Mouse (Mus musculus) gonadal fat pad, adult 2 months (tissue): ENCODE measurements around the gene Gm49369. TPM values are rescaled to one million over a fixed set of nuclear protein-coding genes. Genes with fewer than 3 reads are reported as not detected.
"Not testable (repeated sequence)": the region's sequence is repeated elsewhere in the genome, so short reads cannot be mapped to it uniquely, and the experiment has no call there.

Experiments used
- DNase-seq: peaks from one replicate; pipeline ENCODE4 v3.0.0-alpha.2; 2012; ENCODE audit warnings: low read depth
- polyA plus RNA-seq: library from polyadenylated mRNA; depleted of rRNA; stranded (reverse); fragments of >200 nt; gene quantifications from 2 replicates; pipeline ENCODE4 v1.2.3, GENCODE M21; 2012

The Gm49369 gene
- polyA plus RNA-seq, 1 experiment = 0.74 TPM

DNA sequence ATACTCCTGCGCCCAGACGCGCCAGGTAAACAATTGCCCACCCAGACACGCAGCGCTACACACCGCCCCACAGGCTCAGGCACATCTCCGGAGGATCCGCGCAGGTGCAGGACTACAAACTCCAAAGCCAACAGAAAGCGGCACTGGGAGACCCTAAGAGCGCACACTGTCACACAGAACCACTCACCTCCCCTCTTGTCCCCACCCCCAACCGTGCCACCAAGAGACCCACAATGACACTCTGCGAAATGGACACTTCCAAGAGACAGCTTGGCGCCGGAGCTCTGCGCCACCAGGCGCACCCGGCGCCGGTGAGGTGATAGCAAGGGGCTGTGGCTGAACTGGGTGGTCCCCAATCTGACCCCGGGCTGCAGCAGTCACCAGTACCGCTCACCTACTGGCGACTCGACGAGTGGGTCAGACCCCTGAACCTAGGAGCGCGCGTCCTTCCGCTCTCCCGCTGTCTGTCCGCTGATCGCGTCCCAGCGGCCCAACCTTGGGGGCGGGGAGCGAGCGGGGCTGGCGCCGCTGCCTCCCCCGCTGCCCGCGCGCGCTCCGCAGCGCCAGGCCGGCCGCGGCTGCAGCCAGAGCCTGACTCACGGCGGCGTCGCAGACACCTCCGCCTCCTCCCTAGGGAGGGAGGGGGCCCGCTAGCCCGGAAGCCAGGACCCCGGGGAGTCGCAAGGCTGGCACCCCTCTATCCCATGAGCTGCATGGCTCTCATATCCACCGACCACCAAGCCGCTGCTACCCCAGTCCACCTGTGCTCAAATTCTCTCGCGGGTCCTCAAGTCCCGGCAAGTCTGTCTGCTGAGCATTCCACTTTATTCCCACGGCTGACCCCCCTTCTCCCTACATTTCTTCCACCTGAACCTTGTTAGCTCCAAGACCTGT, 10.5 kb downstream of the Gm49369 start:
- no peak for DNase-seq

DNA sequence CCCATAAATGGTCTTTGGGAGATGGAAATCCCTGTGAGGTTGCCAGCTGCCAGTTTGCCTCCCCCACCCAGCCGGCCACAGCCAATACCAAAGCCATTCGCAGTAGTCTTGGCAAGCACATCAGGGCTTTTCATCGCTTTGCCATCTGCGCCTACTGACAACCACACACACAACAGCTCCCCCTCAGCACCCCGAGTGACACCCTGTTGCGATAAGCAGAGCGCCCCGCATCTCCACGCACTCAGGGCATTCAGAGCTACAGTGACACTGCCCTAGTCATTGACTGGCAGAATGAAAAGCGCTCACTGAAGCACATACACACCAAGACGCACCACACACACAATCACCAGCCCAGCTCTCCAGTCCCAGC, 11.1 kb downstream of the Gm49369 start:
- DNase-seq = no peak

DNA sequence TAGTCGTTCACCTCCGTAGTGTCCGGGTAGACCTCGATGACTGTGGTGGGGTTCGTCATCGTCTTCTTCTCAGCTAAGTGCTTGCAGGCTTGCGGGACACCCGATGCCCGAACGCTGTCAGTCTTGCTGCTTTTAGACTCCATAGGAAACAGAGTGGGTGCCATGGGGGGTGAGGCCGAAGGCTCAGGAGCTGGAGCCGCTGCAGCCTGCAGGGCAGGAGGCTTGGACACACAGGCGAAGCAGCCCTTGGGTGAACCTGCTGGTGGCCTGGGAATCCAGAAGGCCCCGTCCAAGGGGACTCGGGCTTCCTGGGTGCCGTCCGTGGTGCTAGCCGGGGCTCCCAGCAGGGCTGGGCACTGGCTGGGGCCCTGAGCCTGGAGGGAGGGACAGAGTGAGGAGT, 11.5 kb downstream of the Gm49369 start:
- no peak for DNase-seq

- no peak for DNase-seq
Observed at GRCm38 (mm10) chr7:142369820-142370219, 12.6 kb downstream of the Gm49369 start.

DNA sequence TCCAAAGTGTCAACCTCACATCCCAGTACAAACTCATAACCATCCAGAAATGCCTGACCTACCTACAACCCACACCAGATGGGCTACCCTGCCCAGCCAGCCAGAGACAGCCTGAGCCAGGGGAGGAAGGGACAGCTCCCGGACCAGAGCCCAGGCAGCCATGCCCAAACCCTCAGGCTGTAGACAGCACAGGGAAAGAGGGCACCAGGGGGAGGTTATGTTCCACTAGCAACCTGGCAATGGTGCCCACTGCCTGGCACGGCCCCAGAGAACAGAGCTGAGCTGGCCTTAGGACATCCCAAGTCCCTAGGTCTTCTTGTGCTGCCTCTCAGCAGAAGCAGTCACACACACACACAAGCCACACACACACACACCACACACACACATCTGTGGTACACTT, 13.6 kb downstream of the Gm49369 start:
- no peak for DNase-seq

DNA sequence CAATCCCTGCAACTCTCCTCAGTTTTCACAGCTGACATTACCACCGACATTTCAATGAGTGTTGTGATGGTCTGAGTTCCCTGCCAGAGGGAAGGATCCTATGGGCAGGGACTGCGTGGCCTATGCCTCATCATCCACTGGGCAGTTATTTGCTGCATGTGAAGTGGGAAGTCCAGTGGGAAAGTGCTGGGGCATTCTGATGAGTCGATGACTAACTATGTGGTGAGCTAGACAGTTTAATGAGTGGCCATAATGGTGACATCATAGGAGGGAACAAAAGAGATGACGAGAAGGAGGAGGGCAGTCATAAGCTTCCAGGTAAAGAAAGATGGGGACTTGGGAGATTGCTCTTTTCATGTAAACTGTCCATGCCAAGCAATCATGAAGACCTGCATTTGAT, 19.4 kb downstream of the Gm49369 start:
- DNase-seq = no peak

DNA sequence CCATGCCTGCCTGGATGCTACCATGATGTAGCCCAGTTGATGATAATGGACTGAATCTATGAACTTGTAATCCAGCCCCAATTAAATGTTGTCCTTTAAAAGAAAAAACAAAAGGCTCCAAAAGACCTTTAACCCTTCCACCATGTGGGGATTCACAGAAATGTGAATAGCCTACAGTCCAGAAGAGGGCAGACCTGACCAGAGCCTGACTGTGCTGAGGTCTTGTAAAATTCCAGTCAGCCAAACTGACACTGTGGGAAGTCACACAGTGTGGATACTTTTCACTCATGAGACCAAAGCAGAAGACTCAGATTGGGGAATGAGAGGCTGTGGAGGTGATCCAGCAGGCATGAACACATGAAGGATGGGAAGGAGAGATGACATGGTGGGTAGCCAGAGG, 21.7 kb downstream of the Gm49369 start:
- DNase-seq = no peak

- no peak for DNase-seq
Observed at GRCm38 (mm10) chr7:142359129-142359528, 23.3 kb downstream of the Gm49369 start.

DNA sequence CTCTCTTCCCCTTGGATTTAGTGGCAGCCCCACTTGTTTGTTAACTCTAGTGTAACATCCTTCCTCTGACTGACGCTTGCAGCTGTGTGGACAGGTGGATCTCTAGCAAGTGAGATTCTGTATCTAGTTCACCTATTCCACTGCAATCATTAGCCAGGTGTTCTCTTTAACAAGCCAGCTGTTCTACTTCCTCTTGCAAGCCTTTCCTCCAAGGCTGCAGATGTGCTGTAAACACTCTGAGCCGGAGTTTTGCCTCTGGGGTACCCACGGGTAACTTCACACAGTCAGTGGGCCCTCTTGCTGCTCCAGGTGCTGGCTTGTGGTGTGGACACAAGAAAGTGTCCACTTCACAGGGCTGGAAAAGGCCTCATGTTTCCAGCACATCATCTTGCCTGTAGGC, 24.9 kb downstream of the Gm49369 start:
- DNase-seq = no peak

- no peak for DNase-seq
Observed at GRCm38 (mm10) chr7:142354661-142355233, 27.7 kb downstream of the Gm49369 start.

- DNase-seq = no peak
Observed at GRCm38 (mm10) chr7:142353854-142354253, 28.6 kb downstream of the Gm49369 start.

DNA sequence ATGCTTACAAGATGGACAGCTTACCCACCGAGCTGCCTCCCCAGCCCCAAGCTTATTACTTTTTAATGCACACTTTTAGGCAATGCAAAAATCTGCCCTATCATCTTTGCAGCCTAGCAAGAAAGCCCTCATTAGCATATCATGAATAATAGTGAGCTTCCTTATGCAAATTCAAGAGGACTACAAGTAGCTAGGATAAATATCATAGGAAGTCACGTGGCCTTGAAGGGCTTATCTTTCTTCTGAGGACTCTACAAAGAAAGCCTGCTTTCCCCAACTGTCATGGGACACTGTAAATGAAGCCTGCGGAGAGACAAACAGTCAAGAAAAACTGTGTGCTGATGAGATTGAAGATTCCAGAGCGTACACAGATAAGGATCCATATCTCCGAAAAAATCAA, 30.9 kb downstream of the Gm49369 start:
- no peak for DNase-seq

- no peak for DNase-seq
Observed at GRCm38 (mm10) chr7:142349308-142349961, 33.0 kb downstream of the Gm49369 start.

DNA sequence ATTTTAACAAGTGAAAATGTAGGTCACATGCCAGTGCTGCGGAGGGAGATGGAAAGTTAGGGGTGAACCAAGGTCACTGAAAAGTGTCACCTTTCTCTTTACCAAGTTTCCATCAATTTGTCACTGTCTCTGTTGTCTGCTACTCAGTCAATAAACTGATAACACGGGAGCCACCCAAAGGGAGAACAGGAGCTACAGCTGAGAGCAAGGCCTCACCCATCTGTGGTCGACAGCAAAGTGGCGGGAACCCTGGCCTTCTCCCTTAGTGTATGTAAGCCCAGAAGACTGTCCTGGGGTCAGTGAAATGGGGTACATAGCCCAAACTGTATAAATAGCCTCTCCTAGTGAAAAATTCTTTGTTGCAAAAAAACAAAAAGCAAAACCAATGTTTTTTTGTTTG, 34.9 kb downstream of the Gm49369 start:
- DNase-seq = no peak

DNA sequence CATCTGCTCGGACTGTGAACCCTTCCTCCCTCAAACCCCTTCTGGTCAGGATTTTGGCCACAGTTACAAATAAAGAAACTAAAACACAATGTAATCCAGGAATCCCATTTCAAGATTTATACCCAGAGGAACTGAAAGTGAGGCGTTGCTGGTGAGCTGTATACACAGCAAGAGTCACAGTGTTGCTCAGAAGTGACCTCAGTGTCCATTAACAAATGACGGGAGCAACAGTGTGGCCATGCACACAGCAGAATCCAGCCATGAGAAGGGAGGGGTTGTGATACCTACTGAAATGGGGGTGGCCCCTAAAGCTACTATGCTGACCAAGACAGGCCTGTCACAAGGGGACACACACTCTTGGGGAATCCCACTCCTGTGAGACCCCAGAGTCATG, 40.2 kb downstream of the Gm49369 start:
- no peak for DNase-seq

DNA sequence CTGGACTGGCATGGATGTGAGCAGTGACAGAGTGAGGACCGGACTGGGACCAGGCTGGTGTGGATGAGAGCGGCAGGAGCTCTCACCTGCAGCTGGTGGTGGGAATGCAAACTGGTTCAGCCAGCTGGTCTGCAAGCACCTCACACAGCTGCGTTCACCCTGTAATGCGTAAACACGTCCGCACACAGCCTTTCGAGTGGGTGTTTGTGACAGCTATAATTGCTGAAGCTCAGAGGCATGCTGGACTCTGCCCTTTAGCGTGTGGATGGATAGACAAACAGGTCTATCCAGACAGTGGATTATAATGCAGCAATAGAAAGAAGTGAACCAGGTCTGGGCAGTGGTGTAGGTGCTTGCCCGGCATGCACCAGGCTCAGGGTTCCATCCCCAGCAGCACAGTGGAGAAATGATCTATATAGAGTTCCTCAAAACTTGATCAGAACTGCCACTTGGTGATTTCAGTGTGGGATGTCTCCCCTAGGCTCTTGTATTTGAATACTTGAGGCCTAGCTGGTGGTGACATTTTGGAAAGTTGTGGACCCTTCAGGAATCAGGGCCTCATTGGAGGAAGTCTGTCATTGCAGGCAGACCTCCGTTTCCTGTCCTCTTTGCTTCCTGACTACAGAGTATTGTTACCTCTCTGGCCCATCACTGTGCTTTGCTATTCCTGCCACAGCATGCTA, 40.8 kb downstream of the Gm49369 start:
- DNase-seq = peak; percentile 86

DNA sequence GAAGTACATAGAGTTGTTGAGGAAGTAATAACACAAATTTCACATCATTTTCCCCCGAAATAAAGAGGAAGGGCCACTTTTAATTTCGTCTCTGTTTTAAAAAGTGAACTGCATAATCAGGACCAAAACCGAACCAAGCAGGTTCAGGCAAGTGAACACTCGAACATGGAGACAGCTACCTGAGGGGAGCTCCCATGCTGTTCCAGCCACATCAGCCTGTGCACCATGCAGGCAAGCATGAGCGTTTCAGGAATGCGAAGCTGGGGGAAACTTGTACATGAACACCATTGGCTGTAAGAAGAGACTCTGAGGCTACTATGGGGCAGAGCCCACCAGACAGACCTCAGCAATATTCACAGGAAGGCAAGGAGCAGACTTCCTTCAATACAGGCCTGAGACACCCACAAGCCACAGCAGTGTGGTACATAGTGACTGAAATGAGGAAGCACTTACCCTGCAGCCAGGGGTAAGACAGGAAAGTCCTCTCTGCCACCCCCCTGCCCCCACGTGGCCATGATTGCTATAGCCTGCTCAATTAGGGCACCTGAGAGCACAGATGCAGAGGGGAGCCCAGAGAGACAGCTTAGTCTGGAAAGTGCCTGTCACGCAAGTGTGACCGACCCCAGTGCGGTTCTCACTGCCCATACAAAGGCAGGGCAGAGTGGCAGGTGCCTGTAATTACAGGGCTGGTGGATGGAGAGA, 42.0 kb downstream of the Gm49369 start:
- no peak for DNase-seq

DNA sequence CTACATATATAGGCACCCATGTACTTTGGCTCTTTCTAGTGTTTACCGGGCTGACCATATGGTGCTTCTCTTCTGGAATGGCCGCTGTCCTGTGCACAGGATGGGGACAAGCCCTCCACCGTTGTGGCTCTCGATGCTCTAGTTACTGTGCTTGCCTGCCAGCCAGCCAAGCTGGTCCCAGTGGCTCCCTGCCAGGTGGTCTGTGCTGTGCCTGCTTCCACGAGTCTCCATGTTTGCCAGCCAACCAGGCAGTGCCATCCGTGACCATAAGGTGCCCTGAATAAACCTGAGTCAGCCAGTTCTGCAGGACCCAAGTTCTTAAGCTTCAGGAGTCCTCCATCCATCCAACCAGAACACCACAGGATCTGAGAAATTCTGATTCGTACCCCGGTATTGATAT, 47.3 kb downstream of the Gm49369 start:
- DNase-seq = no peak

GRCm38 (mm10) chr7:142334246-142334645, 48.2 kb downstream of the Gm49369 start:
- DNase-seq = no peak

- not testable (repeated sequence) for DNase-seq
Observed at GRCm38 (mm10) chr7:142332741-142333140, 49.7 kb downstream of the Gm49369 start.

GRCm38 (mm10) chr7:142331281-142331680, 51.2 kb downstream of the Gm49369 start:
- no peak for DNase-seq

DNA sequence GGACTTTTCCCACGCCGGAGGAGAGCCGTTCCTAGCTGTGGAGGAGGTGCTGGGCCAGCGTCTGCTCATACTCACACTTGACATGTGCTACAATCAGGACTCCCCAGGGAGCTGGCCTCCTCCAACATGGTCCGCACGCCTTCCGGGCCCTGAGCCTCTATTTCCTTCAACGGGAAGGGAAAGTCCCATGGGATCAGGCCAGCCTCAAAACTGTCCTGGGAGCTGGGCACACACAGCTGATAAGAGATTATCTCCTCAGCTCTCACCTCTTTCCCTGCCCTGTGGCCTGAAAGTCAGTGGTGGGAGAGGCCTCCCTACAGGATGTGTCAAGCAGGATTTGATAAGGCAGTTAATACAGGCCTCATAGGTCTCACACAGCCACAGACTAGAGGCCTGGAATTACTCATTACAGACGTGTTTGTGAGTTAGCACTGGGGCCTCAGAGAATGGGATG, 52.2 kb downstream of the Gm49369 start:
- no peak for DNase-seq
